Mouse (Mus musculus): ENCODE data around the gene Synj1. TPM values are rescaled to one million over a fixed set of nuclear protein-coding genes. Genes with fewer than 3 reads are reported as not detected.

The Synj1 gene
- total and polyA plus RNA-seq, 2 experiments = 6.2 to 7.5 TPM

- no peak overlapping the region for H3K4me3 ChIP-seq (ENCODE audit: insufficient read depth, low read depth, low read length)
- no peak overlapping the region for H3K9ac ChIP-seq (ENCODE audit: low read depth, low read length)
- WGBS = 44% methylated on average over 8 of the region's 8 CpGs
- no peaks in the 10 kb centered on the region for H3K27me3 ChIP-seq (ENCODE audit: control insufficient read depth, insufficient read depth, low read length)
- no peak overlapping the region for H3K27ac ChIP-seq (replicated peaks; ENCODE audit: insufficient read depth, low read depth, low read length)
- TF ChIP-seq POLR2A (IDR thresholded peaks at IDR 0.05; ENCODE audit: extremely low read depth, insufficient read depth, low read length) (no peak), CTCF (IDR thresholded peaks at IDR 0.05; ENCODE audit: low read depth, low read length) (no peak)
- no peaks in the 10 kb centered on the region for H3K36me3 ChIP-seq (ENCODE audit: control insufficient read depth, insufficient read depth, low read length)
- DNase-seq (ENCODE audit: extremely low read depth, low read depth, low spot score) = no peak
- H3K79me2 ChIP-seq (ENCODE audit: control insufficient read depth, insufficient read depth, low read length) = no peaks in the 10 kb centered on the region
- no peaks in the 10 kb centered on the region for H3K4me1 ChIP-seq (ENCODE audit: control insufficient read depth, insufficient read depth, low read length)
Measured at GRCm38 (mm10) chr16:90892081-90892480, 119.0 kb downstream of the Synj1 start.

GRCm38 (mm10) chr16:90891601-90892000, 119.5 kb downstream of the Synj1 start:
- TF ChIP-seq POLR2A (IDR thresholded peaks at IDR 0.05; ENCODE audit: extremely low read depth, insufficient read depth, low read length) = no peak
- no peak for TF ChIP-seq CTCF (IDR thresholded peaks at IDR 0.05; ENCODE audit: low read depth, low read length)
- Histone ChIP-seq H3K9ac (ENCODE audit: low read depth, low read length) (no peak overlapping the region), H3K27me3 (ENCODE audit: control insufficient read depth, insufficient read depth, low read length) (no peaks in the 10 kb centered on the region), H3K4me3 (ENCODE audit: insufficient read depth, low read depth, low read length) (no peak overlapping the region), H3K4me1 (ENCODE audit: control insufficient read depth, insufficient read depth, low read length) (no peaks in the 10 kb centered on the region), H3K27ac (replicated peaks; ENCODE audit: insufficient read depth, low read depth, low read length) (no peak overlapping the region), H3K36me3 (ENCODE audit: control insufficient read depth, insufficient read depth, low read length) (no peaks in the 10 kb centered on the region), H3K79me2 (ENCODE audit: control insufficient read depth, insufficient read depth, low read length) (no peaks in the 10 kb centered on the region)
- 66% methylated on average over 14 of the region's 14 CpGs for WGBS
- DNase-seq (ENCODE audit: extremely low read depth, low read depth, low spot score) = no peak

GRCm38 (mm10) chr16:90890683-90891082, 120.4 kb downstream of the Synj1 start:
- Histone ChIP-seq H3K9ac (ENCODE audit: low read depth, low read length) (no peak overlapping the region), H3K79me2 (ENCODE audit: control insufficient read depth, insufficient read depth, low read length) (no peaks in the 10 kb centered on the region), H3K36me3 (ENCODE audit: control insufficient read depth, insufficient read depth, low read length) (no peaks in the 10 kb centered on the region), H3K4me3 (ENCODE audit: insufficient read depth, low read depth, low read length) (no peak overlapping the region), H3K4me1 (ENCODE audit: control insufficient read depth, insufficient read depth, low read length) (no peaks in the 10 kb centered on the region), H3K27ac (replicated peaks; ENCODE audit: insufficient read depth, low read depth, low read length) (no peak overlapping the region), H3K27me3 (ENCODE audit: control insufficient read depth, insufficient read depth, low read length) (no peaks in the 10 kb centered on the region)
- TF ChIP-seq POLR2A (IDR thresholded peaks at IDR 0.05; ENCODE audit: extremely low read depth, insufficient read depth, low read length) = no peak
- TF ChIP-seq CTCF (IDR thresholded peaks at IDR 0.05; ENCODE audit: low read depth, low read length) = no peak
- no peak for DNase-seq (ENCODE audit: extremely low read depth, low read depth, low spot score)
- WGBS = 82% methylated on average over 9 of the region's 9 CpGs

Other genes starting within 250 kb of the Synj1 start
- gene Urb1, start 200.9 kb downstream of the Synj1 start, total RNA-seq (2014; rRNA removed) = 2.7 and 3.0 TPM in 2 replicates
- gene Urb1, start 200.9 kb downstream of the Synj1 start, polyA plus RNA-seq (2012; rRNA removed) = 1.5 and 1.9 TPM in 2 replicates
- 0.37 and 0.47 TPM in 2 replicates for gene Eva1c, start 184.6 kb downstream of the Synj1 start, total RNA-seq (2014; rRNA removed)
- 0.11 and 0.38 TPM in 2 replicates for gene Eva1c, start 184.6 kb downstream of the Synj1 start, polyA plus RNA-seq (2012; rRNA removed)
- 10.8 and 14.0 TPM in 2 replicates for gene Cfap298, start 76.2 kb downstream of the Synj1 start, total RNA-seq (2014; rRNA removed)
- gene Cfap298, start 76.2 kb downstream of the Synj1 start, polyA plus RNA-seq (2012; rRNA removed) = 15.5 and 22.5 TPM in 2 replicates
- 24.1 and 26.1 TPM in 2 replicates for gene Paxbp1, start 33.2 kb upstream of the Synj1 start, total RNA-seq (2014; rRNA removed)
- 4.8 and 8.1 TPM in 2 replicates for gene Paxbp1, start 33.2 kb upstream of the Synj1 start, polyA plus RNA-seq (2012; rRNA removed)
- gene 4932438H23Rik, start 83.8 kb upstream of the Synj1 start, total RNA-seq (2014; rRNA removed) = not detected in 2 replicates
- gene 4932438H23Rik, start 83.8 kb upstream of the Synj1 start, polyA plus RNA-seq (2012; rRNA removed) = not detected in 2 replicates
- gene Olig2, start 214.1 kb upstream of the Synj1 start, total RNA-seq (2014; rRNA removed) = not detected in 2 replicates
- not detected in 2 replicates for gene Olig2, start 214.1 kb upstream of the Synj1 start, polyA plus RNA-seq (2012; rRNA removed)

All from liver, adult 2 months (tissue).